Mouse (Mus musculus) kidney, postnatal 10 days (tissue): ENCODE results near the gene Ddr2.
"Not testable (repeated sequence)": the region's sequence is repeated elsewhere in the genome, so short reads cannot be mapped to it uniquely, and the experiment has no call there.

Experiments used
- DNase-seq: peaks from one replicate; pipeline ENCODE4 v3.0.0; 2021; ENCODE audit warnings: mixed read lengths

Ddr2 gene

DNA sequence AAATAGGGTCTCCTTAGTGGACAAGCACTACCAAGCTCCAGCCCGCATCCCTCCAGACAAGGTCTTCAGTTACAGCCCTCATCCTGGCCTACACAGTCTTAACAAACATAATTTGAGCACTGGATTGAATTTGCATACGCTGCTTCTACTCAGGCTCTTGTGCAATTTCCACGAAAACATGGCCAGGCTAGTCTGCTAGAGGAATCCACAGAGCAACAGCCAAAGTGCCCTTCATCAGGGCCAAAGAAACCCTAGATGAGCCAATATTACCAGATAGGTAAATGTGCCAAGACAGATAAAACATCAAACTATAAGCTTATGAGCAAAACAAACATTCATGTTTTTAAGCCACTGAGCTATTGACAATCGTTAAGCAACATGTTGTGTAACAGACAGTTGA, 75.6 kb downstream of the Ddr2 start:
- no peak for DNase-seq

- DNase-seq: no peak
Observed at GRCm38 (mm10) chr1:170031656-170032055, 78.9 kb downstream of the Ddr2 start.

DNA sequence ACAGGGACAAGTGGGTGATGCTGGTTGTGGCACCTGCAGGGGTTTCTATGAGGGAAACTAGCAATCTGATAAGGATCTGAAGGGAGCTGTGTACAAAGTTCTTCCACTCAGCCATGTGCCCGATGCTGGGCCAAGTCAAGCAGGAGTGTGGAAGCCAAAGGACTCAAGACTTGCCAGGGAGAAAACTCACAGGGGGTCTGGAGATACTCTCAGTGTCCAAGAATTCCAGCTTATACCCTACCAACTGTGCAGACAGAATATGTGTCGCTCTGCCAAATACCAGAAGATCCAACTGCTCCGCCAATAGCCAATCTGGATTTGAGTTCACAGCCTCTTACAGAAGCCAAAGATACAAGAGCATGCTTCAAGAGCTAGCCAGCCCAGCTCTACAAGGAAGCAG, 95.8 kb downstream of the Ddr2 start:
- DNase-seq: no peak

GRCm38 (mm10) chr1:170010716-170011505, 99.7 kb downstream of the Ddr2 start:
- DNase-seq: peak; percentile 49

- no peak for DNase-seq
Observed at GRCm38 (mm10) chr1:170009296-170009695, 101.3 kb downstream of the Ddr2 start.

DNA sequence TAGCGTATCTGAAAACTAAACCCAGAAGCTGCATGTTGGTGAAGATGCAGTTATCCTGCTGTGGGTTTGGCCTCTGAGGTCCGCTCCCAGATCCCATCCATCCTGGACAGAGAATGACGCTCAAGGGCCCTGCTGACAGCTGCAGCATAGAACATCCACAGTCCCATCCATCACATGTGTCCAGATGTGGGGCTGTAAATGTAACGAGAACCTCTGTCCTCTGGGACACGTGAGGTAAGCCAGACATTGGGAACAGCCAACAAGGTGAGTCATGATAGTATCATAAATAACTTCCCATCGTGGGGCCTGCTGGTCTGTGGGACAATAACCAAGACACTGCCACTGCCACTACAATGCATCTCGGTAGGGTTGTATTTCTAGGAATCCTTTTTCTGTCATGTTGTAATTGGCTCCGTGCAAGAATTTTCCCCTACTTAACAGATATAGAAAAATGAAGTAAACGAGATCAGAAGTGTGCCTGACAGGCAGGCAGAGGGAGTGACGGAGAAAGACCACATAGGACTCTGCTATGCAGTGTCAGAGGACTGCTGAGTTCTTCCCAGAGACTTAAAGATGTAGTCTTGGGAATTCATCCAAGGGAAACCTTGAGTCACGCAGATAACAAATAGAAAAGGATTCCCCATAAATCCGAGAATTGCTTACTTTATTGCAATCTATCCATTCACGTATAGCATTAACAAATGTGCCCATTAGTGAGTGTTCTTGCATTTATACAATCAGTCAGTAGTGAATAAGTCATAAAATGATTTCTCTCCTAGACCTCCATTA, 101.9 kb downstream of the Ddr2 start:
- no peak for DNase-seq

- peak; percentile 72 for DNase-seq
Observed at GRCm38 (mm10) chr1:170006516-170006915, 104.0 kb downstream of the Ddr2 start.

- DNase-seq: no peak
Observed at GRCm38 (mm10) chr1:170005297-170005696, 105.3 kb downstream of the Ddr2 start.

GRCm38 (mm10) chr1:169993901-169994300, 116.7 kb downstream of the Ddr2 start:
- not testable (repeated sequence) for DNase-seq

DNA sequence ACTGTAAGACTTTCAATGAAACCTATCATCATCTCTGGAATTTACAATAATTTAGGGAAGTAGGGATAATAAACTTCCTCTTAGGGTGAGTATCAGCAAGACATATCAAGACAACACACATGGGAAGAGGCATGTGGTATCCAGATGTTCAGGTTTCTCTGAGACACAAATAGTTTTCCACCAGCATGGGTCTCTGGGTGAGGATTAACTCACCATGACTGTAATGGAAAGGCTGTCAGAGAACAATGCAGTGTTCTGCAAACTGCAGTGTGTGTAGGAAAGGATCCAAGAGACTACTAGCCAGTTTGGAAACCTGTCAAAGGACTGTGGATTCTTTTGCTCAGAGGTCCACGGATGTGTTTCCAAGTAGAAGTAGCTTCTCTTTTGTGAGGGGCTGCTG, 124.4 kb downstream of the Ddr2 start:
- no peak for DNase-seq

- no peak for DNase-seq
Observed at GRCm38 (mm10) chr1:169977621-169978020, 132.9 kb downstream of the Ddr2 start.

GRCm38 (mm10) chr1:169971998-169972397, 138.6 kb downstream of the Ddr2 start:
- DNase-seq: no peak

DNA sequence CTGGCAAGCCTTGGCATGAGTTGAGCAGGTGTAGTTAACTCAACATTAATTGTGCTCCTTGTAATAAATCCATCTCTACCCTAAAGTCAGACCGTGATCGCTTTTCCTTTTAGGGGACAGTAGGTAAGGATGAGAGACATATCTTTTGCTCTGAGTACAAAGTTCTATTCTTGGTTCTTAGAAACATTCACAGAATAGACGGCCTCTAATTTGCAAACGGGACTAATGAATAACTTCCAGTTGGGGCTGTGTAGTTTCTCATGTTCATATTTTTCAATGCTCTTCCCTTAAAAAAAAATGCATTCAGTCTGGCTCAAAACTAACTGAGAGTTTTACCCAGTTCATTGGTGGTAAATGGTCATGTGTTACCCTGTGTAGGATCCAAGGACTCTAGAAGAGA, 139.6 kb downstream of the Ddr2 start:
- DNase-seq: no peak

DNA sequence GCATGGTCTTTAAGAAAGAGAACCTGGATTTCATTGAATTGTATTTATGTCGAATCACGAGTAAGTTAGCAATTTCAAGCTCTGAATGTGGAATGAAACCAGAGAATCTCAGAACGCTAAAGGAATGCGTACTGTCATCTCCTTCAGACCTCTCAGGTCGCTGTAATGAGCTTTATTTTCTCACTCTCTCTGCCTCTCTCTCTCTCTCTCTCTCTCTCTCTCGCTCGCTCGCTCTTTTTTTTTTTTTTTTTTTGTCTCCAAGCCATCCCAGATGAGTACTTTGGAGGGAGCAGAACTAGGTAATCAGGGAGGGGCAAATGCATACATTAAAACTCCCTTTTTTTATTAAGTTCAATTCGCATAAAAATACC, 141.1 kb downstream of the Ddr2 start:
- no peak for DNase-seq

DNA sequence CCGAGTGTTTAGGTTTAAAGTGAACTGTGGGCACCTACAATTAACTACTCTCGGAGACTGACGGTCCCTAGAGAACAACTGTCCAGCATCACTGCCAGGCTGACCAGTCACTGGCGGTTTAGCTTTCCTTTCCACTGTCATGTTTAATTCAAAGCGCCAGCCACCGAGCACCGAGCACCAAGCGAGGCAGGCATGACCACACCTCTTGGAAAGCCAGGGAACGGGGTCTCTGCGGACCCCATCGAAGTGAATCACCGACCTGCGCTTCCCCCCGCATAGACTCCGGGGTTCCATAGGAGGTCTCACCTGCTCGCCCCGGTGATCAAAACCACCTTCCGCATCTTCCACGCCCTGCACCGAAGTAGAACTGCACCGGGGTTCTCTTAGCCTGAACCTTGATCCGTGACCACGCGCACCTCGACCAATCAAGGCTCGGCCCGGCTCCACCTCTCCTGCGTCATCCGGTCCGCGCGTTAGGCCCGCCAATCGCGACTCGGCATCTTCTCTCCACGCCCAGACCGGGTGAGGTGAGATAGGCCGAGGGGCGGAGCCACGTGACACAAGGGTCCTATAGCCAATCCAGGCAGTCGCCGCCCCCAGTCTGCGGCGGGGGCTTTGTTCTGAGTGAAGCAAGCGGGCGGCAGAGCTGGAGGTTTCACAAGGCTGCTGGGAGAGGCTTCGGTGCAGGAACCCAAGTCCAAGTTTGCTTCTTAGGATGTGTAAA, 141.6 kb downstream of the Ddr2 start, which contains the start of gene Hsd17b7:
Gene Hsd17b7, minus strand, starts transcription at position 450 of the 724 bp plus-strand sequence.
- DNase-seq: peak; percentile 99

GRCm38 (mm10) chr1:169953106-169953505, 157.5 kb downstream of the Ddr2 start:
- DNase-seq: no peak

- no peak for DNase-seq
Observed at GRCm38 (mm10) chr1:169952636-169953035, 157.9 kb downstream of the Ddr2 start.

- DNase-seq: no peak
Observed at GRCm38 (mm10) chr1:169951561-169951960, 159.0 kb downstream of the Ddr2 start.

GRCm38 (mm10) chr1:169950651-169951050, 159.9 kb downstream of the Ddr2 start:
- DNase-seq: peak; percentile 27

GRCm38 (mm10) chr1:169949981-169950380, 160.6 kb downstream of the Ddr2 start:
- no peak for DNase-seq

DNA sequence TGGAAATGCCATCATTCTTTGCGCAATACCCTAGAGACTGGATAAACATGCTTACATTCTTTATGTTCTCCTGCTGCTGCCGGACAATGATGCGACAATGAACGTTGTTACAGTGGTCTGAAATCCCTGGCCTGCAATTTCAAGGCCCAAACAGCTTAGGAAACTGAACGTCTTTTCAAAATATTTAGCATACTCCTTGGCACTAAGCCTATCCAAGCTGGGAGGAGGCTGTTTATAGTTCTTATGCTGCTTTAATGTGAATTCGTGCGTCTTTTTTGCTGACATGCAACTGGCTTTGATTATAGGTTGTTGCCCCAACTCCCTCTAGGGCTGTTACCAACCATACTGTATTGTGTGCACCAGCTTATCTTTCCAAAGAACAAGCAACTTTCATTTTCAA, 161.7 kb downstream of the Ddr2 start:
- DNase-seq: no peak

DNA sequence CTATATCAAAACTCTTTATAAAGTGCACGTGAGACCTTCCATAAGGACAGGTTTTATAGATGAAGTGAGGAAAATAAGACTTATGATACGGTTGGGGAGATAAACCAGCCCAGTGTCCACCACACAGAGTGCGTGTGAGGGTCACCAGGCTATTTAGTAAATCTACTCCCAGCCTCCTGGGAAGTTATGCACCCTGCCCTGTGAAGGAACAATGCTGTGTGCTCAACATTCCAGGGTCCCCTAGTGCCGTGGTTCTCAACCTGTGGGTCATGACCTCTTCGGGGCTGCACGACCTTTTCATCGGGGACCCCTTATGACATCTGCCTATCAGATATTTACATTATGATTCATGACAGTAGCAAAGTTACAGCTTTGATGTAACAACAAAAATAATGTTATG, 162.3 kb downstream of the Ddr2 start:
- no peak for DNase-seq

DNA sequence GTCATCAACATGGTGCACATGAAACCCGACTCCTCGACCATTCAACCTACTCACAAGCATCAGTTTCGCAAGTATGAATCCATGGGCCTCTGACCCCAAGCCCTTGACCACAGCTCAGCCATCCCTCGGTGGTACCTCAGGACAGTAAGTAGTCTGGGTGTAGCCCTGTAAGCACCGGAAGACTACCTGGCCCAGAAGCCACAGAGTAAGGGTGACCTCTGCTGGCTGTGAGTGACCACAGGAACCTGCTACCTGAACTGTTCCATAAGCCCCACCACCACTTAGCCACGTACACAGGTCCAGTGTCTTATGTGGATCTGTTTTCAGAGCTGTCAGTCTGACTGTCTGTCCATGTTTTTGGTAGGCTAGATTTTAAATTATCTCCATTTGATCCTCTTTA, 162.9 kb downstream of the Ddr2 start:
- no peak for DNase-seq

DNA sequence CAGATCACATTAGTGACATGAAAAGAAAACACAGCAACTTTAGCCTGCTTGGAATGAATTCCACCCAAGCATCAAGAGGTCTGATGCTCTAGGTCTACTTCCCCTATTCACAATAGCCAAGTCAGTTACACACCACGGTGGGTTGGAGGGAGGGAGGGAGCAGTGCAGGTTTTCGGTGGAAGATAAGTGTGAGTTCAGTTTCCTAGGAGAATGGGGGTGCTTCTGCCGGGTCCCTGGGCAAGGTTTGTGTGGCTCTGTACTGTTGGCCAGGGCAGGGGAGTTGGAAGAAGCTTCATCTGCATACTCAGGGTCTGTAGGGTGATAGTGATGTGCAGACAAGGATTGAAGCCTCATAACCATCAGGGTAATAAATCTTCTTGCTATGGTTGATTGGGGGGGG, 164.6 kb downstream of the Ddr2 start:
- no peak for DNase-seq
